Mouse (Mus musculus) Patski (cell line): ENCODE measurements around the gene Csrp1. TPM values are rescaled to one million over a fixed set of nuclear protein-coding genes. Genes with fewer than 3 reads are reported as not detected.

Experiments
- ATAC-seq: fragments of 100-300 bp; one replicate; pipeline ENCODE4 v1.8.0; 2021
- CTCF ChIA-PET: fragments of 350-600 bp; sonication (Branson Sonifier 250); formaldehyde crosslinking; loops from one replicate; lab custom pipeline; 2022; ENCODE audit warnings: inconsistent platforms; lab: Charles Lee
- POLR2A ChIA-PET: fragments of 350-600 bp; sonication (Branson Sonifier 250); formaldehyde crosslinking; loops from one replicate; lab custom pipeline; 2022; ENCODE audit warnings: antibody characterized with exemption, inconsistent platforms; lab: Charles Lee
- DNase-seq: peaks from one replicate; pipeline ENCODE4 v3.0.0-alpha.2; 2011; ENCODE audit warnings: low read depth, low spot score
- H3K27me3 ChIP-seq: fragments of 371-371 bp; one replicate; pipeline ENCODE4 v1.5.1; 2021
- CTCF ChIP-seq: fragments of 100-300 bp; IDR thresholded peaks from one replicate; pipeline ENCODE4 v1.5.1; 2021
- in situ Hi-C: fragments of 300-500 bp; cut with MboI; formaldehyde crosslinking; loops from 3 replicates; pipeline ENCODE4 v1.11.1; 2018; ENCODE audit warnings: low pct_unique_long_range_greater_than_20kb, mixed read lengths
- polyA plus RNA-seq: library from polyadenylated mRNA; unstranded; gene quantifications from one replicate; pipeline ENCODE4 v1.2.3, GENCODE M21; 2021

The Csrp1 gene
- polyA plus RNA-seq, 1 experiment from 2014 or later: 227 TPM

- no peaks in the 10 kb centered on the region for H3K27me3 ChIP-seq
- ChIA-PET CTCF (interaction anchor here (2.3 to 19.3 kb wide), 2 partner anchors 11 to 15 kb away, joined by 10 to 218 read pairs; no protein-coding TSS in a partner anchor), POLR2A (interaction anchor here (0.6 to 1.6 kb wide), 4 partner anchors 14 to 129 kb away, joined by 3 to 6 read pairs (median 5); partner anchors contain the start of gene Tnni1)
- ATAC-seq: peak; percentile 66
- in situ Hi-C loops: no loop called here
- no peak for TF ChIP-seq CTCF
- DNase-seq: no peak
Observed at GRCm38 (mm10) chr1:135765645-135766591, 46.1 kb downstream of the Csrp1 start, which contains the start of gene Phlda3. Gene Phlda3 (plus strand): TSS chr1:135766119.

- no peaks in the 10 kb centered on the region for H3K27me3 ChIP-seq
- no peak for TF ChIP-seq CTCF
- CTCF ChIA-PET: interaction anchor here (2.3 to 19.3 kb wide), 2 partner anchors 11 to 15 kb away, joined by 10 to 218 read pairs; no protein-coding TSS in a partner anchor
- ATAC-seq (no peak), DNase-seq (no peak)
- POLR2A ChIA-PET: interaction anchor here (1.3 to 1.6 kb wide), 2 partner anchors 13 to 25 kb away, joined by 5 to 6 read pairs; partner anchors contain the start of gene Tnni1
- in situ Hi-C loops: no loop called here
Observed at GRCm38 (mm10) chr1:135766592-135767306, 46.9 kb downstream of the Csrp1 start.

DNA sequence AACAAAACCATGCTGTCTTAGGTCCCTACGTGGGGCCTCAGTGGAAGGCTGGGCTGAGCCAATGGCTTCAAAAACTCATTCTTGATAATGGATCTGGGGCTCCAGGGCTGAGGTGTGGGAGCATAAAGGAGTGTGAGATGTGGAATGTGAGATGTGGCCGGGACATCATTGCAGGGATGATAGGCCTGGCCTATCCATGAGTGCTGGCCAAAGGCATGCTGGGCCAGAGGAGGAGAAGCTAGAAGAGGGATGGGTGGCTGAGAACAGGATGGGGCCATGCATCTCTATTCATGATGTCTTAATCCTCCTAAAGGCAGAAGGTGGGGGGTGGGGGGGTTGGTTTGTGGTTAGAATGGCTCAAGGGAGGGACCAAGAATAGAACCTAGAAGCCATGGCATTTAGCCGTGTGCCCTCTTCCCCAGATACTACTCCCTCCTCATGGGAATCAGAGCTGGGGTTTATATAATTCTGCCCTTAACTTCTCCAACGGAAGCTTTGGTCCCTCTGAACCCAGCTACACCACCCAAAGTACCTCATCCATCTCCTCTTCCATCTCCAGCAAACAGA, 47.5 kb downstream of the Csrp1 start:
- H3K27me3 ChIP-seq: no peaks in the 10 kb centered on the region
- POLR2A ChIA-PET: interaction anchor here (0.7 to 1.6 kb wide), 2 partner anchors 12 to 86 kb away, joined by 4 to 6 read pairs; partner anchors contain the start of gene Tnni1
- in situ Hi-C loops: no loop called here
- CTCF ChIA-PET: interaction anchor here (1.0 to 19.3 kb wide), 3 partner anchors 12 to 22 kb away, joined by 3 to 218 read pairs (median 10); no protein-coding TSS in a partner anchor
- no peak for DNase-seq
- no peak for ATAC-seq
- TF ChIP-seq CTCF: no peak

- in situ Hi-C loops: no loop called here
- DNase-seq: no peak
- no peak for TF ChIP-seq CTCF
- no peak for ATAC-seq
- no peaks in the 10 kb centered on the region for H3K27me3 ChIP-seq
- ChIA-PET POLR2A (interaction anchor here (0.5 to 0.6 kb wide), 2 partner anchors 10 to 280 kb away, joined by 3 read pairs; no protein-coding TSS in a partner anchor), CTCF (interaction anchor here (0.6 to 19.3 kb wide), 3 partner anchors 13 to 489 kb away, joined by 3 to 218 read pairs (median 3); no protein-coding TSS in a partner anchor)
Observed at GRCm38 (mm10) chr1:135768400-135768799, 48.5 kb downstream of the Csrp1 start.

- in situ Hi-C loops: no loop called here
Observed at GRCm38 (mm10) chr1:135770237-135770636, 50.4 kb downstream of the Csrp1 start.

DNA sequence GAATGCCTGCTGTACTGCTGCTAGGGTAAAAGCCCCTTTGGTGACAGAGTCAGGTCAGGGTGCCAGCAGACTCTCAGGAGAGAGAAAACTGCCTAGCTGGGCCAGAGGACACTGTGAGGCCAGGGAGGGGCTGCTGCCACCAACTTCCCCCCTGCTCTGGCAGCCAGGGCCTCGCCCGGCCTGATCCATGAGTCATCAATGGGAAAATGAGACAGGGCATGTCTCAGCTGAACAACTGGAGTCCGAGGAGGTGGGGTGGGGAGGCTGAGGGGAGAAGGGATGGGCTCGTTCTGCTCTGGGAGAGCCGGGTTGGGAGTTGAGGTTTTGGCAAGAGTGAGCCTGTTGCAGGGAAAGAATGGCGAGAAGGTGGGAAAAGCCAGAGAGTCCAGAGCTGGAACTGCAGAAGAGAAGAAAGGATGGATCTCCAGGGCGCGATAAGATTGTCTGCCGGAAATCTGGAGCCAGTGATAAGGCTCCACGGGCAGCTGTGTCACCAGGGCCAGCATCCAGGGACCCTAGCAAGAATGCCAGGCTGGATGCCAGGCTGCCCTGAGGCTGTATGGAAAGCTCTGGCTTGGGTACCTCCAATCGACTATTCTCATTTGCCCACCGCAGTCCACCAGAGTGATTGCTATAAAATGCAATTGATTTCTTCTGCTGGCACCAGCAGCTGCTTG, 51.2 kb downstream of the Csrp1 start:
- DNase-seq (peak; percentile 77), ATAC-seq (peak; percentile 79)
- ChIA-PET CTCF (interaction anchor here (1.1 to 19.3 kb wide), 4 partner anchors 16 to 57 kb away, joined by 3 to 218 read pairs (median 10); no protein-coding TSS in a partner anchor), POLR2A (interaction anchor here (0.5 to 2.0 kb wide), 6 partner anchors 10 to 373 kb away, joined by 3 to 10 read pairs (median 6); partner anchors contain the start of gene Lad1)
- no peaks in the 10 kb centered on the region for H3K27me3 ChIP-seq
- TF ChIP-seq CTCF: no peak
- in situ Hi-C loops: no loop called here

More at GRCm38 (mm10) chr1:135770237-135770636, 50.4 kb downstream of the Csrp1 start:
- ChIA-PET CTCF (interaction anchor here (1.5 to 19.3 kb wide), 2 partner anchors 15 to 52 kb away, joined by 4 to 218 read pairs; no protein-coding TSS in a partner anchor), POLR2A (interaction anchor here (0.6 to 1.6 kb wide), 3 partner anchors 10 to 372 kb away, joined by 4 to 7 read pairs (median 6); partner anchors contain the start of gene Lad1)
- no peak for DNase-seq
- ATAC-seq: no peak
- TF ChIP-seq CTCF: no peak
- H3K27me3 ChIP-seq: no peaks in the 10 kb centered on the region

GRCm38 (mm10) chr1:135771573-135771970, 51.7 kb downstream of the Csrp1 start:
- ChIA-PET CTCF (interaction anchor here (1.0 to 19.3 kb wide), 5 partner anchors 16 to 57 kb away, joined by 3 to 218 read pairs (median 4); partner anchors contain the start of gene Csrp1), POLR2A (interaction anchor here (0.5 to 2.0 kb wide), 5 partner anchors 8 to 87 kb away, joined by 3 to 10 read pairs (median 6); partner anchors contain the start of gene Lad1)
- TF ChIP-seq CTCF: no peak
- DNase-seq (no peak), ATAC-seq (peak; percentile 55)
- no peaks in the 10 kb centered on the region for H3K27me3 ChIP-seq
- in situ Hi-C loops: no loop called here

DNA sequence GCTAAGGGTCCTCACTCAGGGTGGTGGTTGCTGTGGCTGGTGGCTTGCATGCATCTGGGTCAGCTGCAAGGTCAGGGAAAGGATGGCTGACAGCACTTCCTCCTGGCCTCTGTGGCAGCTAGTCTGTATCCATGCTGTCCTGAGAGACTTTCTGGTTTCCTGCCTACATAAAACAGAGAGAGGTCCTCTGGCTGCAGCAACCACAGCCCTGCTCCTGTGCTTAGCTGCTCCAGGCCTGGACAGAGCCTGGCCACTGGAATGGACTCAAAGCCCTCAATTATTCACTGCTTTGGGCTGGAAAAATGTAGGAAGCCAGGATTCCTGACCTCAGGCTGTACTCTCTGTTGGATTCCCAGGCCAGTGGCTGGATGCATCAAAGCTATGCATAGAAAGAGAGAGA, 56.7 kb downstream of the Csrp1 start:
- in situ Hi-C loops: no loop called here
- no peak for ATAC-seq
- TF ChIP-seq CTCF: no peak
- CTCF ChIA-PET: interaction anchor here (1.3 to 19.3 kb wide), 4 partner anchors 11 to 34 kb away, joined by 3 to 218 read pairs (median 6); no protein-coding TSS in a partner anchor
- POLR2A ChIA-PET: no interaction called here
- DNase-seq: no peak
- H3K27me3 ChIP-seq: no peaks in the 10 kb centered on the region
